7 mouse cellular contexts compared by ENCODE assay signal in the genomic region with DNA sequence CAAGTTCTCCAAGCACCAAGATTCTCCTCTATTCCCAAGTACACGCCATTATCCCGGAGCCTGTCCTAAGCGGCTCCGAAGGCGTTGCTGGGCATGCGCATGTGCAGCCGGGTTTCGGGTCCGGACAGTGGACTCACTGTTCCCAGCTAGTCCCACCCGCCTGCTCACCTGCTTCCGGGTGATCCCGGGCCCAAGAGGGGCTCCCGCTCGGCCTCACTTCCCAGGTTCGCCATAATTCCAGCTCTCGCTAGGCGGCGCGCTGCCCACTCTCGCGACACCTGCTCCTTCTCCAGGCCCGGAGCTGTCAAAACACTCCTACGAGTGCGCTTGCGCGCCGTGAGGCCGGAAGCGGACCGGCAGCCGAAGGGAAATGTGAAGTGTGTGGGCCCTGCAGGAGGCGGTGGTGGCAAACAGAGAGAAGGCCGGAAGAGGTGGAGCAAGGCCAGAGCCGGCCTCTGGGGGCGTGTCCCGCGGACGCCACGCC. TPM values are rescaled to one million over a fixed set of nuclear protein-coding genes. Genes with fewer than 3 reads are reported as not detected.
DNase-seq lines count a peak whose midpoint lies in the region; ATAC-seq and TF ChIP-seq lines count a peak whose summit lies in the region.
"Not testable (repeated sequence)": the region's sequence is repeated elsewhere in the genome, so short reads cannot be mapped to it uniquely, and the experiment has no call there.

A gene (minus strand): TSS at position 414 of the 484 bp plus-strand sequence.

- WGBS in embryonic facial prominence, embryonic 10.5 days = 1% methylated on average over 39 of the region's 39 CpGs
- WGBS in intestine, postnatal 0 days = under 1% methylated on average over 33 of the region's 39 CpGs
- WGBS in midbrain, embryonic 12.5 days = under 1% methylated on average over 38 of the region's 39 CpGs
- WGBS in small intestine, adult 2 months = under 1% methylated on average over 38 of the region's 39 CpGs

- H3K4me1 ChIP-seq in embryonic facial prominence, embryonic 10.5 days; intestine, postnatal 0 days (replicated peaks; ENCODE audit: control insufficient read depth, insufficient read depth, low read length); midbrain, embryonic 12.5 days; small intestine, adult 2 months (ENCODE audit: control insufficient read depth, insufficient read depth, insufficient read length, low read length): not testable (repeated sequence)

- peak; percentile 94 for DNase-seq in adrenal gland, postnatal 10 days
- DNase-seq in embryonic facial prominence, embryonic 10.5 days (ENCODE audit: low spot score) = peak; percentile 98
- peak; percentile 57 for DNase-seq in gonadal fat pad, adult 2 months (ENCODE audit: low read depth)
- peak; percentile 97 for DNase-seq in left cerebral cortex, postnatal 4 days

- H3K4me3 ChIP-seq in embryonic facial prominence, embryonic 10.5 days = peak within 1 kb of the TSS; percentile 60
- H3K4me3 ChIP-seq in intestine, postnatal 0 days (ENCODE audit: low read depth, low read length) = peak within 1 kb of the TSS; percentile 56
- H3K4me3 ChIP-seq in midbrain, embryonic 12.5 days = peak within 1 kb of the TSS; percentile 51
- H3K4me3 ChIP-seq in small intestine, adult 2 months (ENCODE audit: low read depth, low read length) = peak within 1 kb of the TSS; percentile 78

- peak within 1 kb of the TSS; percentile 46; the same call in 1 of the 2 replicates for H3K9ac ChIP-seq in intestine, postnatal 0 days (ENCODE audit: low read depth, low read length)
- peak within 1 kb of the TSS; percentile 61 for H3K9ac ChIP-seq in midbrain, embryonic 12.5 days (replicated peaks)

- TF ChIP-seq CTCF in intestine, postnatal 0 days (IDR thresholded peaks at IDR 0.05; ENCODE audit: low read depth) = peak; percentile 78
- peak; percentile 46; the same call in 1 of the 2 replicates for TF ChIP-seq CTCF in small intestine, adult 2 months (IDR thresholded peaks at IDR 0.05; ENCODE audit: extremely low read depth, insufficient read length, insufficient replicate concordance, low read depth, low read length)

- not testable (repeated sequence) for H3K27me3 ChIP-seq in embryonic facial prominence, embryonic 10.5 days (replicated peaks; ENCODE audit: low read depth, poor library complexity, severe bottlenecking); intestine, postnatal 0 days (replicated peaks; ENCODE audit: control insufficient read depth, insufficient read depth, low read length); midbrain, embryonic 12.5 days; small intestine, adult 2 months (ENCODE audit: control insufficient read depth, insufficient read depth, low read length)

- H3K4me2 ChIP-seq in intestine, postnatal 0 days (replicated peaks; ENCODE audit: low read depth) = peak within 1 kb of the TSS; percentile 78
- H3K4me2 ChIP-seq in midbrain, embryonic 12.5 days (replicated peaks) = peak within 1 kb of the TSS; percentile 62

- H3K36me3 ChIP-seq in embryonic facial prominence, embryonic 10.5 days (replicated peaks); intestine, postnatal 0 days (ENCODE audit: control insufficient read depth, insufficient read depth); midbrain, embryonic 12.5 days; small intestine, adult 2 months (ENCODE audit: control insufficient read depth, insufficient read depth, low read length): not testable (repeated sequence)

- peak; percentile 99 for ATAC-seq in intestine, postnatal 0 days
- peak; percentile 99 for ATAC-seq in midbrain, embryonic 12.5 days (ENCODE audit: low FRiP score, low read depth)

- 0 out of 2 replicates have a peak, but pooled peaks have one; percentile 39 for TF ChIP-seq POLR2A in small intestine, adult 2 months (IDR thresholded peaks at IDR 0.05; ENCODE audit: low read depth, low read length)

- intact Hi-C loops in left cerebral cortex, postnatal 4 days (cut with DNase I) = not testable (repeated sequence)

- H3K9me3 ChIP-seq in embryonic facial prominence, embryonic 10.5 days; intestine, postnatal 0 days (ENCODE audit: control insufficient read depth); midbrain, embryonic 12.5 days: not testable (repeated sequence)

- peak within 1 kb of the TSS; percentile 81 for H3K27ac ChIP-seq in embryonic facial prominence, embryonic 10.5 days (replicated peaks)
- H3K27ac ChIP-seq in intestine, postnatal 0 days (ENCODE audit: low read depth, low read length) = peak within 1 kb of the TSS; percentile 78
- peak within 1 kb of the TSS; percentile 80 for H3K27ac ChIP-seq in midbrain, embryonic 12.5 days (replicated peaks)
- H3K27ac ChIP-seq in small intestine, adult 2 months (ENCODE audit: insufficient read depth, low read depth, low read length) = peak within 1 kb of the TSS; percentile 94

RNA-seq across cellular contexts. Expression of the gene that starts here (rescaled TPM):
- total RNA-seq in adrenal gland, postnatal 10 days (2021) = 10 to 100 TPM; 18.8 to 25.6 TPM
- polyA plus RNA-seq in embryonic facial prominence, embryonic 10.5 days (2016; fragmentation: Nextera tagmentation; extraction: Ambion mirVana) = 6.2 TPM in 2 replicates
- polyA plus RNA-seq in gonadal fat pad, adult 2 months (2012; rRNA removed) = 5.1 and 11.4 TPM in 2 replicates
- polyA plus RNA-seq in intestine, postnatal 0 days (2015; fragmentation: Nextera tagmentation; extraction: Ambion mirVana) = 7.8 and 9.1 TPM in 2 replicates
- 10 to 100 TPM; 20.5 to 24.3 TPM for total RNA-seq in left cerebral cortex, postnatal 4 days (2021)
- polyA plus RNA-seq in midbrain, embryonic 12.5 days (2016; fragmentation: Nextera tagmentation; extraction: Ambion mirVana) = 9.7 and 10.8 TPM in 2 replicates
- 0.56 and 2.1 TPM in 2 replicates for polyA plus RNA-seq in small intestine, adult 2 months (2012; rRNA removed)

Comparison
In these comparisons a context has a peak if more than half of its experiments do, and no peak if none do; other contexts are left out.
1. Peak in every context shown above with its lines: DNase-seq, ATAC-seq, H3K4me3 ChIP-seq and H3K27ac ChIP-seq.